Mouse (Mus musculus) urinary bladder, postnatal 14 days (tissue): Measurements from ENCODE around the gene Pcgf1.
A peak's percentile ranks its signal among the peaks of the same experiment; 100 is the strongest.

Experiments
- DNase-seq: peaks from one replicate; pipeline ENCODE4 v3.0.0; 2021; ENCODE audit warnings: low spot score

Gene Pcgf1

DNA sequence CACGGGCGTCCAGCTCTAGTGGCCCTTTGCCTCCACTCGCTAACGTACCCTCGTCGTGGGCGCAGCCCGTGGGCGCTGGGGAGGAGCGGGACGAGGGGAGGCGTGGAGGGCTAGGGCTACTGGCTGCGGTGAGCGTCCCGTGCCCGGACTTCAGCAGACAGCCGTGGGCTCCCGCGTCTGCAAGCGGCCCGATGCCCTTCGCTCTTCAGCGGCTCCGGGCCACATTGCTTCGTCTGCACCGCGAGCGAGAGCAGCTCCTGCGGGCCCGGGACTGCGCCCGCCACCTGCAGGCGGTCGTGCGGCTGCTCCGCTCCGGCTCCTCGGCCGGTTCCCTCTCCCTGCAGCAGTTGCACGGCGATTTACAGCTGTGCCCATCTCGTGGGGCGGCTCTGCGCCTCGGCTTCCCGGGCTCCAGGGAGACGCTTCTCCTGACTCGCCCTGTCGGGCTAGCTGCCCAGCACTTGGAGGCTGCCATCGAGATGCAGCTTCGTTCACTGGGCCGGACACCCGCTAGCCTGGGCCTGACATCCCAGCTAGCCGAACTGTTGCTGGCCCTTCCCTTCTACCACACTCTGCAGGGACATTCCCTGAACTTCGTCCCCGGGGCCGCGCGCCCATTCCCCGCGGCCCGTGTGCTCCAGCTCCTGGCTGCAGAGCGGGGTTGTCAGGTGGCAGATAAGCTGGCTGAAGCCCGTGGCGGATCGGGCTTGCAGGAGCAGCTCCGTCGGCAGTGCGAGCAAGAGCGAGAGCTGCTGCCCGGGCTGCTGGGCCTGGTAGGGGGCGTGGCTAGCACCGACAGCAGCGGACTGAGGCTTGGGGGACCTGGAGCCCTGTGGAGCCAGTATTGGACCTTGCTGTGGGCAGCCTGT, 24.3 kb downstream of the Pcgf1 start:
- peak; percentile 61 for DNase-seq

DNA sequence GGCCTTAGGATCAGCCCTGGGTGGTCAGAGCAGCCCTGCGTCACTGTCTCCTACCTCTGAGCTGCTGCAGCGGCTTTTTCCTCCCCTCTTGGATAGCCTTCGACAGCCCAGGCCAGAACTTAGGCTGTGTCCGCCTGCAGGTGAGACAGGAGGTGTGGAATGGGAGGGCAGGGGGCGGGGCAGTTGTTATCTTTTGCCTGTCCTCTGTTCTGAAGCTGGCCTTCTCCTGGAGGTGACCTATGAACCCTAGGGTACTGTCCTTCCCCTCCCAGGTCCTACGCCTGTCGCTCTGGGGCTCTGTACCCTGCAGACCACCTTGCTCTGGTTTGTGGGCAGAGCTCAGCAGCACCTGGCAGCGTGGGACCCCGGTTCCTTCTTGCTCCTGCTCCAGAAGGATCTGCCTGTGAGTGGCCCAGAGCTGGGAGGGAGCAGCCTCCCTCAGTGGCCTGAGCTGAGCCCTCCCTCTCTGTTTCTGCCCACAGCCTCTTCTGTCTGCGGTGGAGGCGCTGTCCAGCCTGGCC, 25.5 kb downstream of the Pcgf1 start:
- DNase-seq, result no peak

DNA sequence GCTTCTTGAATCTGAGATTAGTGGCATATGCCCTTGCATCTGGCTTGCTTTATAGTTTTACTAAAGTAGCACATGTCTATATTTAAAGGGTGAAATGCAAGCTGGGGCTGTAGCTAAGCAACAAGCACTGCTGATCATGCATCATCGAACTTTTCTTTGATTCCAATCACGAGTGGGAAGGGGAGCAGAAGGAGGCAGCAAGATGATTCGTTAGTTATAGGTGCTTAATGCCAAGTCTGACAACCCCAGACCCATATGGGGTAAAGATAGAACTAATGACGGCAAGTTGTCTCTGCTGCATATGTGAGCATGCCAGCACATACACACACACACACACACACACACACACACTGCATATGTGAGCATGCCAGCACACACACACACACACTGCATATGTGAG, 26.5 kb downstream of the Pcgf1 start:
- DNase-seq, result no peak

DNA sequence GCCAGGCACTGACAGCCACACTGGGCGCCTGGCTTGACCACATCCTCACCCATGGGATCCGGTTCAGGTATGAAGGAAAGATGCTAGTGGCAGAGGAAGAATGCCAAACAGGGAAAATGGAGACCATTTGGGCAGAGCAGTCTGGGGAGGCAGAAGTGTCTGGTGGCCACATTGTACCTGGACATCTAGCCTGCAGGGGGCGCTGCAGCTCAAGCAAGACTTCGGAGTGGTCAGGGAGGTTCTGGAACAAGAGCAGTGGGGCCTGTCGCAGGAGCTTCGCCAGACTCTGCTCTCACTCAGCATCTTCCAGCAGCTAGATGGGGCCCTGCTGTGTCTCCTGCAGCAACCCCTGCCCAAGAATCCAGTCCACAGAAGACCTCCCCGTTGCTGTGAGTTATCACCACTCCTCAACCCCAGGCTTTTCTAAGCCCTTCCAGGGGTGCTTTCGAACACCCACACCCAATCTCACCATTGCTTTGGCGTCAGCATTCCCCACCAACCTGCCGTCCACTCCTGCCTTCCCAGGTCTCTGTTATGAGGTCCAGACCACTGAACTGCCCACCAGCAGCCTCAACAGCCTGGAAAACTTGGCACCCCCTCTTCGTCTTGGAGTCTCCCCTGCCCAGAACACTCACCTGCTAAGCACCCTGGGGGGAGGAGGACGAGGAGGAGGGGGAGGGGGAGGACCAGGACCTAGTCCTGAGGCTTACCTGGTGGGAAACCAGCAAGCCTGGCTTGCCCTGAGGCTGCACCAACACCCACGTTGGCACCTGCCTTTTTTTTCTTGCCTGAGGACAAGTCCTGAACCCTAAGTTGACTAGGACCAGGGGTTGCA, 30.1 kb downstream of the Pcgf1 start:
- peak; percentile 82 for DNase-seq

DNA sequence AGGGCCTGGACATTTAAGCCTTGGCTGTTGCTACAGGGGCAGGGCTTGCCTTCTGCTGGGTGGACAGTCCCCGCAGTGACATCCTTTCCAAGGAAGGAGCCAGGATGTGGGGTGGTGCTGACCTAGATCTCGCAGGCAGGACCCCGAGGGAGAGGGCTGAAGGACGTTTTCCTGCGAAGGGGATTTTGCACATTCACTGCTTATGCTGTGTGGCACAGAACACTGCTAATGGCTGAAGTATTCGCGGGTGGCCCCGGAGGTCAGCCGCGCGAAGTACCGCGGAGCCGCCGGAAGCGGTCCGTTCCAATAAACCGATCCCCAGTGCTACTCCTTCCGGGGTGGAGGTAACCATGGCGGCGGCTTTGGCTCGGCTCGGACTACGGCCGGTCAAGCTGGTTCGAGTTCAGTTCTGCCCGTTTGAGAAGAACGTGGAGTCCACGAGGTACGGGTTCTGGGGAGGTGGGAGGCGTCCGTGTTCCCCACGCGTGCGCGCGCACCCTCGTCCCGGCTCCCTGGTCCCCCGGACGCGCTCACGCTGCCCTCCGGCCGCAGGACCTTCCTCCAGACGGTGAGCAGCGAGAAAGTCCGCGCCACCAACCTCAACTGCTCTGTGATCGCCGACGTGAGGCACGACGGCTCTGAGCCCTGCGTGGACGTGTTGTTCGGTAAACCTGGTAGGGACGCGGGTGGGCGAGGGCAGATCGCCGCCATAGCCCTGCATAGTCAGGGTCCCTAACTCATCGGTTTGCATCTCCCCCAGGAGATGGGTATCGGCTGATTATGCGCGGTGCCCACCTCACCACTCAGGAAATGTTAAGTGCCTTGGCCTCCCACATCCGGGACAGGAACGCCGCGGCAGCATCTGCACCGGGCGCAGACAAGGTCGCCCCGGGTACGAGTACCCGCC, 31.3 kb downstream of the Pcgf1 start, which contains the start of gene Mrpl53:
TSS of gene Mrpl53 (plus strand) at position 279 of the 907 bp plus-strand sequence.
- peak; percentile 81 for DNase-seq

DNA sequence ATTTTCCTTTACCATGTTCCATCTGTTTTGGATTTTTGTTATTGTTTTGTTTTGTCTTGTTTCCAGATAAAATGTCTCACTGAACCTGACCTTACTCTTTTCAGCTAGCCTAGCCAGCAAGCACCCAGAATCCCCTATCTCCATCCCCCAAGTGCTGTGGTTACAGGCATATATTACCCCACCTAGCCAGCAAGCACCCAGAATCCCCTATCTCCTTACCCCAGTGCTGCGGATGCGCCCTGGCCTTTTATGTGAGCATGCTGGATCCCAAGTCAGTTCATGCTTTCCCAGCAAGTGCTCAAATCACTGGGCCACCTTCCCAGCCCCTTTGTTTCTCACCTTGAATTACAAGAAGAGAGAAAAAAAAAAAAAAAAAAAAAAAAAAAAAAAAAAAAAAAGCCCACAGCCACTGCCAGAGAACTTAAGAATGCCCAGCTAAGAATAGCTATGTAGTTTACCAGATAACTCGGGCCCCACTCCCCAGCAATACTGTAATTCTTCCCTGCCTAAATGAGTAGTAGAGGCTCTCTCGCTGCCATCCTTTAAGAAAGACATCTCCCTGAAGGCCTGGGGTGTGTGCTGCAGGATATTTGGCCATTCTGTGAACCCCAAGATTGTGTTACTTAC, 34.0 kb downstream of the Pcgf1 start:
- DNase-seq, result no peak

DNA sequence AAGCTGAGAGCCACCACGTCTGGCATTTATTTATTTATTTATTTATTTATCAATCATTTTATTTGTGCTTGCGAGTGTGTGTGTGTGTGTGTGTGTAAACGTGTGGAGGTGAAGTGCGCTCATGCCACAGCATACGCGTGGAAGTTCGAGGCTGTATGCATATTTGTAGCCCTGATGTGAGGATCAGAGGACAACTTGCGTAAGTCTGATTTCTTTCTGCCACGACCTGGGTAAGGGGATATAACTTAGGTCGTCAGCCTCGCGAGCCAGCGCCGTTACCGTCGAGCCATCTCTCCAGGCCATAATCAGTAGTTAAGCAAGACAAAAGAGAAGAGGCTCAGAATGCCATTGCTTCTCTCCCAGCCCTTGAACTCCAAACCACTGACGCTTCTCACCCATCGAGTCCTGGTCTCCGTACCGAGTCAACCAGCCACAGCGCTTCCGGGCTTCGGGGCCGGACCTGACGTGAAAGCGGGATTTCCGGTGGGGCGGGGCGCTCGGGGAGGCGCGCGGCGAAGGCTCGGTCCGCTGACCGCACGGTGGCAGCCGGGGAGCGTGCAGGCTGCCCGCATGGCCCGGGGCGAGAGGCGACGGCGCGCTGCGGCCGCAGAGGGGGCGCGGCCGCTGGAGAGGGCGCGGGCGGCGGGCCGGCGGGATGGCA, 37.5 kb downstream of the Pcgf1 start, which contains the start of gene Mogs:
TSS of gene Mogs (plus strand) at position 486 of the 661 bp plus-strand sequence.
- peak; percentile 95 for DNase-seq

DNA sequence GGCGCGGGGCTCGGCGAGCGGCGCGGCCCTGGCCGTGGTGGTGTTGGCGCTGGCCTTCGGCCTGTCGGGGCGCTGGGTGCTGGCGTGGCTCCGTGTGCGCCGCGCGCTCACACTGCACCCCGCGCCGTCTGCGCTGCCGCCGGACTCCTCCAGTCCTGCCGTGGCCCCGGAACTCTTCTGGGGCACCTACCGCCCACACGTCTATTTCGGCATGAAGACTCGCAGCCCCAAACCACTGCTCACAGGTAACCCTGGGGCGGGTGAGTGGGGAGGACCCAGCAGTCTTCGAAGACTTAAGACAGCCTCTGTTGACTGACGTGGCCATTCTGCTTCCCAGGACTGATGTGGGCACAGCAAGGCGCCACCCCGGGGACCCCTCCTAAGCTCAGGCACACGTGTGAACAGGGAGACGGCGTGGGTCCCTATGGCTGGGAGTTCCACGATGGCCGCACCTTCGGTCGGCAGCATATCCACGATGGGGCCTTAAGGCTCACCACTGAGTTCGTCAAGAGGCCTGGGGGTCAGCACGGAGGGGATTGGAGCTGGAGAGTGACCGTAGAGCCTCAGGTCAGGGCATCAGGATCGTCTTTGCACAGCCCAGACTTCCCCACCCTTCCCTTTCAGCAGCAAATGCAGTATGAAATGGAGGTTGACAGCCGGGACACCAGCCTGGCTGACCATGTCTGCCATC, 38.2 kb downstream of the Pcgf1 start:
- DNase-seq, result no peak

DNA sequence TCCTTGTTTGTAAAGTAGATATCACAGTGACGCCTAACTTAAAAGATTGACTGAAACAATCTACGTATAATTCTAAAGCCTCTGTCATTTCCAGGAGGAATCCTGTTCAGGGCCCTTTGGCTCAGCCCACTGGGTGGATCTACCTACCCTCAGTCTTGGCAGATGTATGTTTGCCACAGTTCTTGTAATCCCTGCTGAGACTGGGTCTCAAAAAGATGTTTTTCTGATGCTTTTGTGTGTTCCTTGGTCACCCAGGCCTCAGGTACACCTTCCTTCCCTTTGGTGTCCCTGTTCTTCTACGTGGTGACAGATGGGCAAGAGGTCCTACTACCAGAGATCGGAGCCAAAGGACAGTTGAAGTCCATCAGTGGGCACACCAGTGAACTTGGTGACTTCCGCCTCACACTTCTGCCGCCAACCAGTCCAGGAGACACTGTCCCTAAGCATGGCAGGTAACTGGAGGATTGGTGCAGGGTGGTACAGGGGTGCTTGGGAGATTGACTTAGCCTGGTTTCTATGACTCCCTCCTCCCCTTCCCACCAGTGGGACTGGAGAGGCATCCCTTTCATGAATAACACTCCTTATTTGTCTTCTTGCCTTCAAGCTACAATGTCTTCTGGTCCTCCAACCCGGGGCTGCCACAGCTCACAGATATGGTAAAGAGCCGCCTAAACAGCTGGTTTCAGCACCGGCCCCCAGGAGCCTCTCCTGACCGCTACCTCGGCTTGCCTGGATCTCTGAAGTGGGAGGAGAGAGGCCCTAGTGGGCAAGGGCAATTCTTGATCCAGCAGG, 38.9 kb downstream of the Pcgf1 start:
- DNase-seq, result no peak

DNA sequence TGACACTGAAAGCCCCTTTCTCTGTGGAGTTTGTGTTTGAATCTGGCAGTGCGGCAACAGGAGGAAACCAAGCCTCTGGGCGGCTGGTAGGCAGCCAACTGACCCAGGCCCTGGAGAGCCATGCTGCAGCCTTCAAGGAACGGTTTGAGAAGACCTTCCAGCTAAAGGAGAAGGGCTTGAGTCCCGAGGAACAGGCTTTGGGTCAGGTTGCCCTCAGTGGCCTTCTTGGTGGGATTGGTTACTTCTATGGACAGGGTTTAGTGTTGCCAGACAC, 39.4 kb downstream of the Pcgf1 start:
- DNase-seq, result no peak

DNA sequence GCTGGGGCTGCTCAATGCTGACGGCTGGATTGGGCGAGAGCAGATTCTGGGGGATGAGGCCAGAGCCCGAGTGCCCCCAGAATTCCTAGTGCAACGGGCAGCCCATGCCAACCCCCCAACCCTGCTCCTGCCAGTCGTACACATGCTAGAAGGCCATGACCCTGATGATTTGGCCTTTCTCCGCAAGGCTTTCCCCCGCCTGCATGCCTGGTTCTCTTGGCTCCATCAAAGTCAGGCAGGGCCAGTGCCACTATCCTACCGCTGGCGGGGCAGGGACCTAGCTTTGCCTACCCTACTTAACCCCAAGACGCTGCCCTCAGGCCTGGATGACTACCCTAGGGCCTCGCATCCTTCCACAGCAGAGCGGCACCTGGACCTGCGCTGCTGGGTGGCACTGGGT, 39.9 kb downstream of the Pcgf1 start:
- DNase-seq, result no peak

DNA sequence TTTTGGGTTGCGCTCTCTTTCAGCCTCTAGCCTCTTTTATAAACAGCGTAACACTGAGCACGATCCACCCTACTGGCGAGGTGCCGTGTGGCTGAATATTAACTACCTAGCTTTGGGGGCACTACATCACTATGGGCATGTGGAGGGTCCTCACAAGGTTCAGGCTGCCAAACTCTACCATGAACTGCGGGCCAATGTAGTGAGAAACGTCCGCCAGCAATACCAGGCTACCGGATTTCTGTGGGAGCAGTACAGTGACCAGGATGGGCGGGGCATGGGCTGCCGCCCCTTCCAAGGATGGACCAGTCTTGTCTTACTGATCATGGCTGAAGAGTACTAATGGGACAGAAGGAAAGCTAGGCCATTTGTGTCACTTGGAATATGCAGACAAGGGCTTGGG, 40.7 kb downstream of the Pcgf1 start:
- no peak for DNase-seq

DNA sequence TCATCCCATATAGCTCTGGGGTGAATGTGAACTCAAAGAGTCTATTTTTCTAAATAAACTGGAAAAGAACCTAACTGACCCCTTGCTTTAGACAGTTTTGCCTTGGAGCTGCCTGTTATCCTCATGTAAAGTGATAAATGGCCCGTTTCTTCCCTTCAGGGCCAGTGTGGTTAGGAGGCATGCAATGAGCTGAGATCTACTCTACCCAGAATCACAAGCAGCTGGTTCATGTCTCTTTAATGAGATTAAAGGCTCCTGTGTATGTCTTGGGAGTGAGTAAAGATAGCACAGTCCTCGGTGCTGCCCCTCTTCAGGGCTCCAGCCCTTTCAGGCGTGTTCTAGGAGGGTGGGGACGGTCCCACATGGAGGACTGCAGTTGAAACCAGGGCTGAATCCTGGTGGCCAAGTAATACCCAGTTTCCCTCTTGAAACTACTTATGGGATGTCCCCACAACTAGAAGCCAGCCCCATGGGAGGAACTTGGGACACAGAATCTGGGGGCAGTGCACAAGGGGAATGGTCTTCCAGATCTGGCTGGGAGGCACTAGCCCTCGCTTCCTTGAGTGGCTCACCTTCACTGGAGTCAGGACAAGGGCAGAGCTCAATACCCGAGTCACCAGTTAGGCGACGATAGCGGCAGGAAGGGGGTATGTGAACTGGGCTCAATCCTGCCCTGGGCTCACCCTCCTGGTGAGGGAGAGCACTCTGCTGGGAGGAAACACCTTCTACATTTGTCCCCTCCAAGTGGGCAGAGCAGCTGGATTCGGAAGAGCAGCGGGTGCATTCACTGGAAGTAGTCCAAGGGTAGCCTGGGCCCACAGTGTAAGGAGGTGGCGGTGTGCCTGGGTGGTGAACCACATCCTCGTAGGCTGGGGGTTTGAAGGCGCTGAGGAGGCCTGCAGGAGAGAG, 41.4 kb downstream of the Pcgf1 start:
- DNase-seq, result no peak

DNA sequence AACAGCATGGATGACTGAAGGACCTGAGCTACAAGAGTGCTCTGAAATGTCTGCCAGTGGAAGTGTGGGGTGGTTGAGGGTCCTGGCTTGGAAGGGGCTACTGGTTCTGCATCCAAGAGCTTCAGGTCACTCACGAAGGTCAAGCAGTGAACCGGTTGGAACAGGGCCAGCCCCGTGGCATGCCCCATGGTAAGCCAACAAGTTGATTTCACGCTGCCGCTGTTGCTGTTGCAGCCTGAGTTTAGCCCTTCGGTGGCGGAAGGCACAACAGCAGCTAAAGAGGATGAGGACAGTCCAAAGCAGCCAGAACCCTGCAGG, 42.0 kb downstream of the Pcgf1 start:
- no peak for DNase-seq

DNA sequence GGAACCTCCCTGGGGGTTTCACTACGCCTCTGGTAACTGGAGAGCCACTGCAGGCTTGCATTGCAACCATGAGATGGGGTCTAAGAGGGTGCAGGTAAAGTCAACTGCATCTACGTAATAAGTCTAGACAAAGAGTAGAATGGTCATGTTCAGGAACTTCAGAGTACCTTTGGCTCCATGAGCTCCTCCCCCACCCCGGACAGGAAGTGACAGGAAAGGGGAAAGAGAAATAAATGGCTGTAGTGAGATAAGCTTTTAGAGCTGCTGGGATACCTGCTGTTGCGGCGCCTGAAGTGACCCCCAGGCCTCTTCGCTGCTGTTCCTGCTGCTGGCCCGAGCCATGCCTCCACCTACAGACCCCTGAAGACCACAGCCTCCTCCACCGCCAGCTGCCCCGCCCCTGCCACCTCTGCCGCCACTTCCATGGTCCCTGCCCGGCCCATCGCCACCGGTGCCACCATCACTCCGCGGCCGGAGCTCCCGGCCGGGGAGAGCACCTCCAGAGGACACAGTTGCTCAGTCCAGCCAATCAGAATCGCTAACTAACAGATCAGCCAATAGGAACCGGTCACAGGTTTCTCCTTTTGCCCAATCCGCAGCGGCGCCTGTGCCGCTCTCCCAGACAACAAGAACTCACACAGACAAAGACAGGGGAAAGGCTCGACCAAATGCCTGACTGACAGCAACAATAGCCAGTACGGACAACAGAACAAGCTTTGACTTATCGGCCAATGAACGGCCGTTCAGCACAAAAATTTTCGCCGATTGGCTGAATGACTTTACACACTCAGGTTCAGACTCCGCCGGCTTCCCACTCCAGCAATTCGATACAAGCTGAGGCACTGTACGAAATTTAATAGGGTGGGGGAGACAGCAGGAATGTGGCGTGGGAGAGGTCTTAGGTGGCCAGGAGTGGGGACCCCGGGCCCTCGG, 43.5 kb downstream of the Pcgf1 start, which contains the start of gene Wbp1:
TSS of gene Wbp1 (minus strand) at position 630 of the 933 bp plus-strand sequence.
- peak; percentile 94 for DNase-seq

DNA sequence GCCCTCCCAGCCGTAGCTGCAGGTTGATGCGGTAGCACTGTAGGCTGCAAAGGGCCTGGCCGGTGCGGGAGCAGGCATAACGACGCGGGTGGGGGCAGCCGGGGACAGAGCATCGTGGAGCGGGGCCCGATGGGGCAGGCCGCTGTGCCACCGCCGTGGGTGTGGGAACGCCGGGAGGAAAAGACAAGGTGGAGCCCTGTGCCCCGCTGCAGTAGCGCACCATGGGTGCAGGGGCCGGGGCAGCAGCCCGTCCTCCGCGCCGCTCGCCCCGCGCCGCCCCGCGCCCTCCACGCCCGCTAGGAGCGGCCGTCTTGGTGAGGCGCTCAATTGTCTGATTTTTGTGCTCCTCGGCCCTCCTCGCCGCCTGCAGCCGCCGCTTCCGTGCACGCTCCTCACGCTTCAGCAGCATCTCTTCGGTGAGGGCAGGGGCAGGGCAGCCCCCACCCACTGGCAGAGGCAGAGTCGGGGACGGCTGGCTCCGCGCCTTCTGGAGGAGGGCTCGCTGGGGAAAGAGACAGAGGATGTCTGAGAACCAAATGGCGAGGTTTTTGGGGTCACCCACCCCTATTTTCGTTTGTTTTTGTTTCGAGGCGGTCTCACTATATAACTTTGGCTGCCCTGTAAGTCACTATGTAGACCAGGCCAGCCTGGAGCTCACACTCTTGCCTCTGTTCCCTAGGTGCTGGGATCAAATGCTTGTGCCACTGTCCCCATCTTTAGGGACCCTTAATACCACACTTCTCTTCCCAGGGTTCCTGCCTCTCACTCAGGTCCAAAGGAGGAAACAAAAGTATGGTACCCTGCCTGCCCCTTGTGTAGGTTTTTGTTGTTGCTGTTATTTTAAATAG, 44.4 kb downstream of the Pcgf1 start:
- no peak for DNase-seq
